Mouse (Mus musculus) heart, postnatal 10 days (tissue): Measurements from ENCODE around the gene Ttc21a. TPM values are rescaled to one million over a fixed set of nuclear protein-coding genes. Genes with fewer than 3 reads are reported as not detected.
A peak's percentile ranks its signal among the peaks of the same experiment; 100 is the strongest.

Experiments used
- DNase-seq, 2 experiments: peaks; one replicate each; pipeline ENCODE4 v3.0.0; 2021
- intact Hi-C: fragments of 180-260 bp; cut with DNase I; formaldehyde crosslinking; loops from one replicate; pipeline ENCODE4 v1.15.1; 2025
- total RNA-seq, 2 experiments: library from RNA; stranded (reverse); gene quantifications; 2 replicates each; pipeline ENCODE4 v1.2.3; 2021

Gene Ttc21a
- total RNA-seq, 2 experiments from 2014 or later = not detected

- intact Hi-C loops = no loop called here
- peak in 1 of 2 experiments; percentile 18 for DNase-seq
These were observed 79.5 kb downstream of the Ttc21a start for GRCm38 (mm10) chr9:120016956-120017355.

Other genes starting within 250 kb of the Ttc21a start
- 1 to 10 TPM in 1 of 2 experiments, under 1 TPM in 1; 0.82 to 1.0 TPM for gene Scn10a, start 218.3 kb upstream of the Ttc21a start, total RNA-seq
- under 1 TPM; 0.07 to 0.12 TPM for gene Scn11a, start 112.2 kb upstream of the Ttc21a start, total RNA-seq
- gene Wdr48, start 42.7 kb upstream of the Ttc21a start, total RNA-seq = 10 to 100 TPM; 29.8 to 30.3 TPM
- 10 to 100 TPM; 19.1 to 22.9 TPM for gene Gorasp1, start within 50 bp of the Ttc21a start, total RNA-seq
- gene Csrnp1, start 47.1 kb downstream of the Ttc21a start, total RNA-seq = 10 to 100 TPM in 1 of 2 experiments, 1 to 10 TPM in 1; 9.9 to 19.0 TPM
- gene Xirp1, start 86.0 kb downstream of the Ttc21a start, total RNA-seq = 100 to 1,000 TPM; 147 to 150 TPM
- 1 to 10 TPM; 3.9 to 7.1 TPM for gene Cx3cr1, start 132.3 kb downstream of the Ttc21a start, total RNA-seq
- gene Ccr8, start 154.5 kb downstream of the Ttc21a start, total RNA-seq = not detected
- gene Slc25a38, start 172.8 kb downstream of the Ttc21a start, total RNA-seq = 10 to 100 TPM; 10.2 to 11.7 TPM
- 100 to 1,000 TPM; 624 to 658 TPM for gene Rpsa, start 190.1 kb downstream of the Ttc21a start, total RNA-seq
- gene Mobp, start 212.1 kb downstream of the Ttc21a start, total RNA-seq = not detected